Mouse (Mus musculus) heart, embryonic 11.5 days (tissue): ENCODE measurements at regions not wholly inside any gene's neighbourhood (a gene's known extent, or its start where the extent isn't known, plus 50 kb on each side); places are given as distances from the start of the nearest gene placed in this dataset.

Experiments used
- ATAC-seq: fragments of 200-750 bp; cut with Nextera tagmentation; replicated peaks from 2 replicates; pipeline ENCODE4 v1.8.0; 2017; ENCODE audit warnings: moderate library complexity; ENCODE audit not compliant: insufficient number of reproducible peaks, low FRiP score, low TSS enrichment
- H3K27ac ChIP-seq: fragments of 300-500 bp; sonication (generic); 2 replicates; pipeline ENCODE4 v1.5.1; 2014; ENCODE audit warnings: mild to moderate bottlenecking, low read depth, low read length
- H3K27me3 ChIP-seq: fragments of 300-500 bp; sonication (generic); 2 replicates; pipeline ENCODE4 v1.6.1; 2014; ENCODE audit warnings: mild to moderate bottlenecking, low read length, mixed read lengths; ENCODE audit not compliant: control insufficient read depth, insufficient read depth
- H3K36me3 ChIP-seq: fragments of 300-500 bp; sonication (generic); 2 replicates; pipeline ENCODE4 v1.6.1; 2014; ENCODE audit warnings: mild to moderate bottlenecking, low read length, moderate library complexity, mixed read lengths; ENCODE audit not compliant: control insufficient read depth, insufficient read depth
- H3K4me1 ChIP-seq: fragments of 300-500 bp; sonication (generic); 2 replicates; pipeline ENCODE4 v1.6.1; 2014; ENCODE audit warnings: low read length; ENCODE audit not compliant: control insufficient read depth, insufficient read depth
- H3K4me2 ChIP-seq: fragments of 300-500 bp; sonication (generic); 2 replicates; pipeline ENCODE4 v1.6.1; 2014; ENCODE audit warnings: mild to moderate bottlenecking, moderate library complexity
- H3K4me3 ChIP-seq: fragments of 300-500 bp; sonication (generic); 2 replicates; pipeline ENCODE4 v1.5.1; 2014; ENCODE audit warnings: low read depth, low read length
- H3K9ac ChIP-seq: fragments of 300-500 bp; sonication (generic); 2 replicates; pipeline ENCODE4 v1.6.1; 2014; ENCODE audit warnings: mild to moderate bottlenecking, low read depth, low read length, moderate library complexity
- H3K9me3 ChIP-seq: fragments of 300-500 bp; sonication (generic); replicated peaks from 2 replicates; pipeline ENCODE4 v1.6.1; 2016; ENCODE audit warnings: low read length; ENCODE audit not compliant: control insufficient read depth
- WGBS: fragments of 180-500 bp; shearing (Covaris S2); extraction: QIAGEN DNeasy Blood & Tissue Kit; methylation state at CpG from one replicate; pipeline ENCODE4 v1.1.7; 2014; ENCODE audit not compliant: insufficient replicate concordance; 5-methylcytosine and 5-hydroxymethylcytosine counted together

DNA sequence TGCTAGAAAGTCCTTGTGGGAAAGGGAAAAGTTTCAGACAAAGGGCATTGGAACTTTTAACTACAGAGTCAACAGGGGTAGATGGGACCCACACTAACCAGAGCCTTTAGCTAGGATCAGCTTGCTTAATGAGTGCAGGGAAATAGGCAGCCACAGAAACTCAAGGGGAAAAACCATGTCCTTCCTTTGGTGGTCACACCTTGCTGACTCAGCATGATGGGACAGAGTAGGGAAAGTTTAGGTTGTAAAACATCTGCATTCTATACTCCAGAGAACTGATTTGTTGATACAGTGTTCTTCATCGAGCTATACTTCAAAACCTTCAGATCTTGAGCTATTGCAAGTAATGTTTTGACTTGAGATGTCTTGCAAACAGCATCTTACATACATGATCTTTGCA lies 365.9 kb upstream of the Mmadhc start:
- Histone ChIP-seq H3K4me1 (no peaks in the 10 kb centered on the region), H3K4me3 (no peak overlapping the region), H3K27me3 (no peaks in the 10 kb centered on the region), H3K9ac (no peak overlapping the region), H3K9me3 (no peaks in the 10 kb centered on the region), H3K27ac (no peak overlapping the region), H3K4me2 (no peak overlapping the region), H3K36me3 (no peaks in the 10 kb centered on the region)
- WGBS, result 66% methylated on average over 1 of the region's 1 CpGs
- ATAC-seq, result no peak

DNA sequence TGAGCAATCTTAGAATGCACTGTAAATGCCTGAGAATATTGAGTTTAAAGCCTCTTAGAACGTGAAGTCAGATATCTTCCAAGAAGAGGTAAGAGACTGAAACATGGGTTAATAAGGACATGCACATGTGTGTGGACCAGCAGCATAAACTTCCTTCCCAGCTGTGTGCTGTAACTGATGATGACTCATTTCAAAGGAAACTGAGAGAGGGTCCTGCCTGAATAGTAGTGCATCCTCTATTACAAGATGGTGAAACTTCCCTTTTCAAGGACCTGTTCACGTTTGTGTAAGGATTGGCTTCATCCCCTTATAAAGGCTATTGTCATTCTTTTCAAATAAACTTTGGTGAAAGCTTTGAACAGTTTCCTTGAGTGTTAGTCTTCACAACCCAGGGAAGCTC lies 363.4 kb upstream of the Mmadhc start:
- ATAC-seq, result no peak
- 64% methylated on average over 2 of the region's 2 CpGs for WGBS
- no peaks in the 10 kb centered on the region for H3K36me3 ChIP-seq

DNA sequence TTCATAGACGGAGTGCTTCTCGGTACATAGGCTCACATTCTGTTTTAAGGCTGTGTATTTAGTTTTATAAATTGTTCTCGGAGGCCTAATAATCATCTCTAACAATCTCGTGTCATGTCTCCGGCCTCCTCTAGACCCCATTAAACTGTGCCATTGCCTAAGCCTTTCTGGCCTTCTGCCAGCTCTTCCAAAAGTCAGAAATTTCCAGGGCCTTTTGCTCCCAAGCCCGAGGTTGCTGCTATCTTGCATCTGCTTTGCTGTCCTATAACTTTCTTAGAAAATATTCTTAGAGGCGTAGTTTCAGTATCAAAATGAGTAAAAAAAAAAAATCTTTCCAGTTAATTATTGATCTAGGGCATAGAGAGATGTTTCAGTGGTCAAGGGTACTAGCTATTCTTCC lies 361.2 kb upstream of the Mmadhc start:
- Histone ChIP-seq H3K4me2 (no peak overlapping the region), H3K36me3 (no peaks in the 10 kb centered on the region), H3K9ac (no peak overlapping the region), H3K27ac (no peak overlapping the region), H3K4me1 (no peaks in the 10 kb centered on the region), H3K27me3 (no peaks in the 10 kb centered on the region), H3K4me3 (no peak overlapping the region), H3K9me3 (no peaks in the 10 kb centered on the region)
- ATAC-seq, result no peak
- WGBS, result 77% methylated on average over 7 of the region's 7 CpGs

More for the DNA sequence above, 363.4 kb upstream of the Mmadhc start:
- H3K9me3 ChIP-seq, result no peaks in the 10 kb centered on the region
- H3K27ac ChIP-seq, result no peak overlapping the region
- H3K4me2 ChIP-seq, result no peak overlapping the region
- no peak overlapping the region for H3K4me3 ChIP-seq
- no peaks in the 10 kb centered on the region for H3K27me3 ChIP-seq
- H3K4me1 ChIP-seq, result no peaks in the 10 kb centered on the region
- no peak overlapping the region for H3K9ac ChIP-seq

DNA sequence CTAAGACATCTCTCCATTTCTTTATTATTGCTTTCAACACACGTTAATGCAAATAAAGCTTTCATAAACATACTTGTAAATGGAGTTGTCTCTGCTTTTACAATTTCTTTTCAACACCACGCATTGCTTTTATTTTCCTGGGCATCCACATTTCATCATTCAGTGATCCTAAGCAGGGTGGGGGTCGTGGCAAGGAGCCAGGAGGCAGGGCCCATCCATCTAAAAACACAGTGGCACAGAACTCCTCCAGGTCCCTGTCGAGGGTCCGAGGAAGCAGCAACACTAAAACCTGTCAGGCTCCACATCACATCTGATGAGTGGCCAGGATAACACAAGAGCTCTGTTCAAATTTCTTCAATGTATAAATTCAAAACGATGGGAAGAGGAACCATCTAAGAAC lies 359.8 kb upstream of the Mmadhc start:
- ATAC-seq, result no peak
- H3K9ac ChIP-seq, result no peak overlapping the region
- WGBS, result 73% methylated on average over 6 of the region's 6 CpGs

DNA sequence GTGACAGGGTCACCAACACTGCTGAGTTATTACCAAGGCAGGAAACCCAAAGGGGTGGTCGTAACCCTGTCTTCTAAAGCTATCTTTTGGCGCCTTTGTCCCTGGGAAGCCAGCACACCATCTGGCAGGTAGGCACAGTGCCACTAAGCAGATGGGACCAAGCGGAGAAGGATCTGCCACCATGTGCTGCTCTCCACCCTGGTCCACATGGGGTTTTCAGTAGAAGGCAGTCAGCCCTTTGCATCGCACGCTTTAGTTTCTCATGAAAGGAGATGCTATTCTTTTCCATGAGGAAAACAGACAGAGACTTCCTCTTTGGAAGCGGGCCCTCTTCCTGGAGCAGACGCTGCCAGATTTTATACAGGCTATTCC lies 358.3 kb upstream of the Mmadhc start:
- Histone ChIP-seq H3K9me3 (no peaks in the 10 kb centered on the region), H3K4me1 (no peaks in the 10 kb centered on the region), H3K36me3 (no peaks in the 10 kb centered on the region), H3K9ac (no peak overlapping the region), H3K27ac (no peak overlapping the region), H3K27me3 (no peaks in the 10 kb centered on the region), H3K4me2 (no peak overlapping the region), H3K4me3 (no peak overlapping the region)
- 82% methylated on average over 7 of the region's 7 CpGs for WGBS
- no peak for ATAC-seq

More for the DNA sequence above, 359.8 kb upstream of the Mmadhc start:
- H3K4me1 ChIP-seq, result no peaks in the 10 kb centered on the region
- H3K27me3 ChIP-seq, result no peaks in the 10 kb centered on the region
- no peak overlapping the region for H3K4me2 ChIP-seq
- H3K4me3 ChIP-seq, result no peak overlapping the region
- no peaks in the 10 kb centered on the region for H3K36me3 ChIP-seq
- no peaks in the 10 kb centered on the region for H3K9me3 ChIP-seq
- no peak overlapping the region for H3K27ac ChIP-seq

DNA sequence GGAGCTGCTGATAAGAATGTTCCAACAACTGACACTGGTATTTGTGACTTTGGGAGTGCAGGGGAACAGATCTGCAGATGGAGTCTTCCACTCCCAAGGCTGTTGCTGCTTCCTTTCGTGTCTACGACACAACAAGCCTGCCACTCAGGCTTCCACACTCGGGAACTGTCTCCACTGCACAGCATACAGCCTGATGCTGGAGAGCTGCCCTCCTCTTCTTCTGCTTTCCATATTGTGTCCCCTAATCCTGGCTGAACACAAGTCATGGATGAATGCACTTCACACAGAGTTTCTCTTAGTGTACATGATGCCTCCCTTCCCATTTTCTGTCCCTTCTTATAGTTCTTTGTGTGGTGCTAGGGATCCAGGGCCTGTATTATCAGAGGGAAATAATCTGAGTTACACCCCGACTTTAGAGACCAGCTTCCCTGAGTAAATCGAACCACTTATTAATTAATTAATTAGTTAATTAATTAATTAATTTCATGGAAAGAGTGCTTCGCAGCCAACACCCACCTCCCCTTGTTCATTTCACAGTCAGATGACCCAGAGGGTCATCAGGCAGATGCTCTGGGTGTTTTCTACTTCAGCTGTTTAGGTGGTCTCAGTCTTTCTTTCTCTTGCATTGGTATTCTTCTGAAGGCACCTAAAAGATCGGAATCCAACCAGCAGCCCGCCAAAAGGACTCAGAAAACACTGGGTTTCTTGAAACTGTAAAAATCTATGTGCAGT lies 357.8 kb upstream of the Mmadhc start:
- no peak for ATAC-seq
- WGBS, result 72% methylated on average over 8 of the region's 8 CpGs
- no peaks in the 10 kb centered on the region for H3K27me3 ChIP-seq
- H3K36me3 ChIP-seq, result no peaks in the 10 kb centered on the region
- no peaks in the 10 kb centered on the region for H3K4me1 ChIP-seq
- no peak overlapping the region for H3K9ac ChIP-seq
- no peaks in the 10 kb centered on the region for H3K9me3 ChIP-seq
- H3K27ac ChIP-seq, result no peak overlapping the region
- H3K4me2 ChIP-seq, result no peak overlapping the region
- no peak overlapping the region for H3K4me3 ChIP-seq

DNA sequence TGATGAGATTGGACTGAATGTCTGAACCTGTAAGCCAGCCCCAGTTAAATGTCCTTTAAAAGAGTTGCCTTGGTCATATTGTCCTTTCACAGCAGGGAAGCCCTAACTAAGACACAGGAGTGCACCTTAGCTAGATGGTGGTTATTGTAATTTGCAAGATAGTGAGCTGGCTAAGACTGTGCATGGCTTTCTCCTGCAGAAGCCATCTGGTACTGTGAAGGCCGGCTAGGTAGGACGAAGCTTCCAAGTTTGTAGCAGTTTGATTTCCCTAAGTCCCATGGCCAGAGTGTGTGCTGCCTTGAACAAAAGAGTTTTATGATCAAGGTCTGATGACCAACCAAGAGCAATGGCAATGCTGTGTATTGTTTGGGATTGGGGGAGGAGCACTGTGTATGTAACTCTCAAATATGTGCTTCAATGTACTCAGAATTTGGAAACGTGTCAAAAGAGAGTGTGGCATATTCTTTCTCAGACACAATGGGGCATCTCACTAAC lies 356.6 kb upstream of the Mmadhc start:
- Histone ChIP-seq H3K4me2 (no peak overlapping the region), H3K27ac (no peak overlapping the region), H3K4me1 (no peaks in the 10 kb centered on the region), H3K36me3 (no peaks in the 10 kb centered on the region), H3K4me3 (no peak overlapping the region), H3K9me3 (no peaks in the 10 kb centered on the region), H3K27me3 (no peaks in the 10 kb centered on the region), H3K9ac (no peak overlapping the region)
- no peak for ATAC-seq
- 88% methylated on average over 3 of the region's 3 CpGs for WGBS

DNA sequence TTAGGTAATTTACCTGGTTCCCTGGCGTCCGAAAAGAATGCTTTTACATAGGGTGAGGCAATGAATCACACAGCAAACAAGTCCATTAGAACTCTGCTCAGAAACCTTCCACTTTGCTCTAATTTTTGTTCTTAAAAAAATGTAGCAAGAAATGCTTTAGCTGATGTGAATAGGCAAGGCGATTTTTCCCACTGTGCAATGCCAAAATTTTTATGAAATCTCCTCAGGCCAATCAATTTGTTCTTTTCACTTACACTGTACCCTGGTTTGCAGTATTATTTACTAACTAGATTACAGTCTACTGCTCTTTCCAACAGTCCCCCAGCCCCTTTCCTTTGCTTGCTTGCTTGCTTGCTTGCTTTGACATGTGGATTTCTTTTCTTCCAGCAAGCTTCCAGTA lies 353.1 kb upstream of the Mmadhc start:
- Histone ChIP-seq H3K9me3 (no peaks in the 10 kb centered on the region), H3K4me1 (no peaks in the 10 kb centered on the region), H3K27ac (no peak overlapping the region), H3K4me2 (no peak overlapping the region), H3K27me3 (no peaks in the 10 kb centered on the region), H3K9ac (no peak overlapping the region), H3K36me3 (no peaks in the 10 kb centered on the region), H3K4me3 (no peak overlapping the region)
- 76% methylated on average over 3 of the region's 3 CpGs for WGBS
- ATAC-seq, result no peak

DNA sequence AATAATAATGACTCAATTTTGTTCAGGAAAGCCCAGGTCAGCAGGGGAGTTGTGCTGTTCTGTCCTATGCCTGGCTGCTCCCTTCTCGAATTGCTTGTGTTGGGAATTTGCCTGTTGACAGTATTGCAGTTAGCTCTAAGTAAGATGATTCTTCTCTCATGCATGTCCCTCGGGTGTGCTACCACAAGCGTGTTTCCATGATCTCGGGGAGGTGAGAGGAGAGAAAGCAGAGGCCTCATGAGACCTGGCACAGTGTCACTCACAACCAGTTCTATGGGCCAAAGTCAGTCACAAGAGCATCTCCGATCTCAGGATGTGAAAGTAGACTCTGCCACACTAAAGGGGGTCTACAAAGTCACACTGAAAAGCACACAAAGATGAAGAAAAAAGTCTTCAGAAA lies 346.6 kb upstream of the Mmadhc start:
- WGBS, result 67% methylated on average over 5 of the region's 5 CpGs
- no peak overlapping the region for H3K4me2 ChIP-seq
- H3K27me3 ChIP-seq, result no peaks in the 10 kb centered on the region
- no peaks in the 10 kb centered on the region for H3K9me3 ChIP-seq
- no peak overlapping the region for H3K4me3 ChIP-seq
- H3K27ac ChIP-seq, result no peak overlapping the region
- H3K4me1 ChIP-seq, result no peaks in the 10 kb centered on the region
- H3K36me3 ChIP-seq, result no peaks in the 10 kb centered on the region
- no peak for ATAC-seq
- H3K9ac ChIP-seq, result no peak overlapping the region
